Mouse (Mus musculus) cerebellum, postnatal 4 days (tissue): Measurements from ENCODE around the gene Stx11.
"Not testable (repeated sequence)": the region's sequence is repeated elsewhere in the genome, so short reads cannot be mapped to it uniquely, and the experiment has no call there.

Source experiments
- DNase-seq, 2 experiments: peaks; one replicate each; pipeline ENCODE4 v3.0.0; 2022; ENCODE audit warnings: low spot score in 2 of 2, mixed read lengths in 1 of 2

Gene Stx11

GRCm38 (mm10) chr10:12961546-12961945, 2.6 kb downstream of the Stx11 start:
- no peak for DNase-seq

GRCm38 (mm10) chr10:12957271-12957670, 6.8 kb downstream of the Stx11 start:
- no peak for DNase-seq

- DNase-seq = no peak
These were observed 8.3 kb downstream of the Stx11 start for GRCm38 (mm10) chr10:12955831-12956230.

GRCm38 (mm10) chr10:12951358-12951757, 12.7 kb downstream of the Stx11 start:
- DNase-seq = not testable (repeated sequence)

- no peak for DNase-seq
These were observed 14.8 kb downstream of the Stx11 start for GRCm38 (mm10) chr10:12949299-12949698.

GRCm38 (mm10) chr10:12947606-12948005, 16.5 kb downstream of the Stx11 start:
- DNase-seq = no peak

- peak in 1 of 2 experiments; percentile 62 for DNase-seq
These were observed 22.9 kb downstream of the Stx11 start for GRCm38 (mm10) chr10:12941018-12941761.

- DNase-seq = no peak
These were observed 25.3 kb downstream of the Stx11 start for GRCm38 (mm10) chr10:12938763-12939162.

- no peak for DNase-seq
These were observed 28.0 kb downstream of the Stx11 start for GRCm38 (mm10) chr10:12936079-12936478.

GRCm38 (mm10) chr10:12935575-12935974, 28.5 kb downstream of the Stx11 start:
- DNase-seq = no peak

GRCm38 (mm10) chr10:12931492-12932400, 32.4 kb downstream of the Stx11 start:
- DNase-seq = no peak

GRCm38 (mm10) chr10:12930351-12930905, 33.7 kb downstream of the Stx11 start:
- no peak for DNase-seq

- no peak for DNase-seq
These were observed 34.3 kb downstream of the Stx11 start for GRCm38 (mm10) chr10:12929857-12930174.

GRCm38 (mm10) chr10:12929149-12929856, 34.8 kb downstream of the Stx11 start:
- DNase-seq = no peak

- no peak for DNase-seq
These were observed 35.9 kb downstream of the Stx11 start for GRCm38 (mm10) chr10:12928193-12928592.

GRCm38 (mm10) chr10:12922574-12923353, 41.3 kb downstream of the Stx11 start:
- DNase-seq = peak; percentile 98

GRCm38 (mm10) chr10:12922077-12922573, 42.0 kb downstream of the Stx11 start:
- DNase-seq = no peak

- DNase-seq = no peak
These were observed 42.5 kb downstream of the Stx11 start for GRCm38 (mm10) chr10:12921551-12922040.

- DNase-seq = no peak
These were observed 44.8 kb downstream of the Stx11 start for GRCm38 (mm10) chr10:12919287-12919686.

- DNase-seq = no peak
These were observed 46.5 kb downstream of the Stx11 start for GRCm38 (mm10) chr10:12917626-12918025.

- DNase-seq = no peak
These were observed 47.7 kb downstream of the Stx11 start for GRCm38 (mm10) chr10:12916376-12916775.
